Mouse (Mus musculus): Measurements from ENCODE around the gene Gabra3. TPM values are rescaled to one million over a fixed set of nuclear protein-coding genes. Genes with fewer than 3 reads are reported as not detected.
A peak's percentile ranks its signal among the peaks of the same experiment; 100 is the strongest.

The Gabra3 gene
- polyA plus RNA-seq (2015; fragmentation: Nextera tagmentation; extraction: Ambion mirVana), result 0.07 and 0.09 TPM in 2 replicates

DNA sequence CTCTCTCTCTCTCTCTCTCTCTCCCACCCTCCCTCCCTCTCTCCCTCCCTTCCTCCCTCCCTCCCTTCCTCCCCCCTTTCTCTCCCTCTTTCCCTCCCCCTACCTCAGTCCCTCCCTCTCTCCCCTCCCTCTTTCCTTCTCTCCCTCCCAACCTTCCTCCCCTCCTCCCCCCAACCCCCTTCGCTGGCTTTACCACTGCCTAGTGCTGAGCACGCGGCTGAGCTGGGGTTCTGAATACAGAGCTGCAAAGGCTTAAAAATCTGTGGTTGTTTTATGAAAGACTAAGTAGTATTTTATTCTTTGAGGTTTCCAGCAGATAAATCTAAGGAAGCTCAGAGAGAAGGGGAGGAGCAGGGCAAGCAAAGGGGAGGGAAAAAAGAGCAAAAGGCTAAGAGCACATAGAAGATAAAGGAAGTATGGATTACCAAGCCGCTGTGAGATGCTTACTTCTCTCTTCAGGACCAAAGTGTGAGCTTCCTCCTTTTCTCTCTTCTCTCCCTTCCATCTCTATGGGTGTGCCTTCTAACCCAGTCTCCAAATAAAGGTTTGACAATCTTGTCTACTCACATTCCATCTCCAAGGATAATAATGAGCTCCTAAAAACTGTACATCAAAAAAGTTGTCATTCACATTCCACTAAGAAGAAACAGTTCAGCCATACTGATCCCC is at the start of gene Gabra3:
Gene Gabra3, minus strand, starts transcription at position 619 of the 669 bp plus-strand sequence.
- H3K9ac ChIP-seq, result no peak within 1 kb of the TSS
- ATAC-seq (ENCODE audit: insufficient read depth), result no peak
- H3K36me3 ChIP-seq (replicated peaks), result no peaks in the 10 kb centered on the region
- no peak within 1 kb of the TSS for H3K27ac ChIP-seq (replicated peaks)
- peaks cover 3% of the 10 kb centered on the region; the same call in 1 of the 2 replicates for H3K27me3 ChIP-seq
- no peak within 1 kb of the TSS for H3K4me3 ChIP-seq (replicated peaks)
- WGBS (ENCODE audit: insufficient replicate concordance), result 8% methylated on average over 4 of the region's 4 CpGs
- H3K9me3 ChIP-seq (replicated peaks), result no peaks in the 10 kb centered on the region
- H3K4me1 ChIP-seq (replicated peaks), result no peaks in the 10 kb centered on the region
- no peak within 1 kb of the TSS for H3K4me2 ChIP-seq

DNA sequence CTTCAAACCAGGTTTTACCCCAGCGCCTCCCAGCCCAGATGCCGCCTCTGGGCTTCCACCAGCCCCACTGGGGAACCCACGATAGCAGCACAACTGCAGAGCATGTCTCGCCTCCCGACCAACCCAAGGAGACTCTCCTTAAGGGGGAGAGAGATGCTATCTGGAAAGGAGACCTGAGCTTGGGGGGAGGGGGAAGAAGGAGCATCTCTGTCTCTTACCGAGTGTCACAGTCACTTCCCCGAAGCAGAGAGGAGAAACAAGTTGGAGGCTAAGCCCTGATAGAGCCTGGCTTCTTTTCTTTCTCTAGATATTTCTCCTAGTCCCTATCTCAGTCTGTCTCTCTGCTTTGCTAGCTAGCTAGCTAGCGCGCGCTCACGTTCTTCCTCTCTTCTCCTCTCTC is 859 bp downstream of the Gabra3 start:
- no peak overlapping the region for H3K4me2 ChIP-seq
- H3K9ac ChIP-seq, result no peak overlapping the region
- no peaks in the 10 kb centered on the region for H3K9me3 ChIP-seq (replicated peaks)
- no peak overlapping the region for H3K4me3 ChIP-seq (replicated peaks)
- WGBS (ENCODE audit: insufficient replicate concordance), result 16% methylated on average over 11 of the region's 11 CpGs
- no peak for ATAC-seq (ENCODE audit: insufficient read depth)
- H3K36me3 ChIP-seq (replicated peaks), result no peaks in the 10 kb centered on the region
- no peaks in the 10 kb centered on the region for H3K4me1 ChIP-seq (replicated peaks)
- no peak overlapping the region for H3K27ac ChIP-seq (replicated peaks)
- H3K27me3 ChIP-seq, result peaks cover 3% of the 10 kb centered on the region; the same call in 1 of the 2 replicates

DNA sequence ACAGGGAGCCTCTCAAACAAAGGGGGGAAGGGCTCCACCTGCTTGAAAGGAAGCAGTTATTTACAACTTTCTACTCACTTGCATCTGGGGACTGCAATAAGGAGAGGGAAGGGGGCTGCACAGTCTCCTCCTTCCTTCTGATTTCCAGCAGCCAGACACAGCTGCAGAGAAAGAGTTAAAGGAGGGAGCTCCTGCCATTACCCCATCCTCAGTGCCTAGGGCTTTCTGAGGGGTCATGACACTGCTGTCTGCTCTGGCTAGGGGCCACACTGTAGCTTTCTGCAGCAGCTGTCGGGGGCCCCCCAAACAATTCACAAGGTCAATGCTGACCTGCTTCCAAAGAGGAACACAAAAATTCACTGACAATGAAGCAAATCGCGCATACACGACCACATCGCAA is 1.3 kb downstream of the Gabra3 start:
- no peaks in the 10 kb centered on the region for H3K9me3 ChIP-seq (replicated peaks)
- no peak for ATAC-seq (ENCODE audit: insufficient read depth)
- no peaks in the 10 kb centered on the region for H3K4me1 ChIP-seq (replicated peaks)
- no peak overlapping the region for H3K27ac ChIP-seq (replicated peaks)
- 22% methylated on average over 5 of the region's 5 CpGs for WGBS (ENCODE audit: insufficient replicate concordance)
- no peaks in the 10 kb centered on the region for H3K36me3 ChIP-seq (replicated peaks)
- no peak overlapping the region for H3K4me3 ChIP-seq (replicated peaks)
- peaks cover 3% of the 10 kb centered on the region; the same call in 1 of the 2 replicates for H3K27me3 ChIP-seq
- H3K4me2 ChIP-seq, result no peak overlapping the region
- H3K9ac ChIP-seq, result no peak overlapping the region

DNA sequence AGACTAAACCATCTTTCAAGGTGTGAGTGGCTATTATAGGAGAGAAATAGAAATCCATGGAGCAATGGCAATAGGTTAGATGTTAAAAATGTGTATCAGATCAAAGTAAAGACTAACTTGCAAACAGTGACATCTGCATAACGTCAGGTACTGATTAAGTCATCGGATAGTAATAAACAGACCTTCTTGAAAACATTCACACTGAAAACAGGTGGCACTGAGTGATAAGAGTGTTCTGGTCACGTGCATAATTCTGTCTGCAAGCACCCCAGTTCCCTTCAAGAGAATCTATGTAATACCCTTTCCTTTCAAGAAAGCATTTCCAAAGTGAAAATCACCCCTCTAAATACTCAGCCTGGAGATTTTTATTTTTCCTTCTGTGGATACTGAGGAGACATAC is 6.0 kb downstream of the Gabra3 start:
- H3K4me3 ChIP-seq (replicated peaks), result no peak overlapping the region
- H3K36me3 ChIP-seq (replicated peaks), result no peaks in the 10 kb centered on the region
- WGBS (ENCODE audit: insufficient replicate concordance), result 25% methylated on average over 3 of the region's 3 CpGs
- H3K27ac ChIP-seq (replicated peaks), result no peak overlapping the region
- H3K27me3 ChIP-seq, result peaks cover 3% of the 10 kb centered on the region; the same call in 1 of the 2 replicates
- no peak for ATAC-seq (ENCODE audit: insufficient read depth)
- no peak overlapping the region for H3K4me2 ChIP-seq
- no peak overlapping the region for H3K9ac ChIP-seq
- no peaks in the 10 kb centered on the region for H3K9me3 ChIP-seq (replicated peaks)
- no peaks in the 10 kb centered on the region for H3K4me1 ChIP-seq (replicated peaks)

DNA sequence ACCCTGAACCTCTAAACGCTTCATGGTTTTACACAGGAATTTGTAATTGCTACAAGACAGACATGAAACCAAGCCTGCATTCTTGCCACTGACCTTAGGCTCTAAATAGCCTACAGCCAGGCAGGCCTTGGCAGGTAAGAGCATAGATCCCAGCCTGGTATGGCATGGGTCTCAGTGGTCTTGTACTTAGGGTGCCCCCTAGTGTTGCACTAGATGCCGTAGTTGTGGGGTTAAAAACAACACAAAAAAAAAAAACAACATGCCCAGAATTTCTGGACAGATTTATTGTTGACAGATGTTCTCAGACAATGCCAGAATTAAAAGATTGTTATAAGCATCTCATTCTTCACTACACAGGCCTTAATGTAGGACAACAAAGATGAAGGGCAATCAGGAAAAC is 12.0 kb downstream of the Gabra3 start:
- Histone ChIP-seq H3K9ac (no peak overlapping the region), H3K27me3 (no peaks in the 10 kb centered on the region)
- WGBS (ENCODE audit: insufficient replicate concordance), result 53% methylated on average over 2 of the region's 2 CpGs

DNA sequence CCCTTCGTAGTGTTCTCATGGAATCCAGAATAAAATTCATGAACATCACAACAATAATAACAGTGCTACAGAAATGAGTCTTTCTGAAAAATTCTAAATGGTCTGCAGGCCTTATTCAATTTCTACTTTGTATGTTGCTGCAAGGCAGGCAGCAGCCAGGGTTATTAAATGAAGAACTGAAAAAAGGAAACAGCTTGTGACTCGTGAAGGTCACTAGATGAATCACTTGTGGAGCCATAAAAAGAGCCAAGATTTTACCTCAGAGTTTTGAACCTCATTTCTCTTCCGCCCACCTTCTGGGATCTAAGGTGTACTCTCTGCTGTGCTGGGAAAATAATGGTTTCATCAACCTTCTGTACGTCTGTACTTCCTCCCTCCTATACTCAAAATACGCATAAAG is 159.4 kb downstream of the Gabra3 start:
- 58% methylated on average over 5 of the region's 5 CpGs for WGBS (ENCODE audit: insufficient replicate concordance)
- Histone ChIP-seq H3K9ac (no peak overlapping the region), H3K27ac (replicated peaks) (no peak overlapping the region), H3K27me3 (no peaks in the 10 kb centered on the region), H3K9me3 (replicated peaks) (no peaks in the 10 kb centered on the region), H3K4me1 (replicated peaks) (no peaks in the 10 kb centered on the region), H3K4me2 (no peak overlapping the region), H3K4me3 (replicated peaks) (no peak overlapping the region), H3K36me3 (replicated peaks) (no peaks in the 10 kb centered on the region)
- ATAC-seq (ENCODE audit: insufficient read depth), result no peak

More for the DNA sequence above, 12.0 kb downstream of the Gabra3 start:
- Histone ChIP-seq H3K27ac (replicated peaks) (no peak overlapping the region), H3K36me3 (replicated peaks) (no peaks in the 10 kb centered on the region), H3K9me3 (replicated peaks) (no peaks in the 10 kb centered on the region), H3K4me1 (replicated peaks) (no peaks in the 10 kb centered on the region), H3K4me2 (no peak overlapping the region), H3K4me3 (replicated peaks) (no peak overlapping the region)
- ATAC-seq (ENCODE audit: insufficient read depth), result no peak

DNA sequence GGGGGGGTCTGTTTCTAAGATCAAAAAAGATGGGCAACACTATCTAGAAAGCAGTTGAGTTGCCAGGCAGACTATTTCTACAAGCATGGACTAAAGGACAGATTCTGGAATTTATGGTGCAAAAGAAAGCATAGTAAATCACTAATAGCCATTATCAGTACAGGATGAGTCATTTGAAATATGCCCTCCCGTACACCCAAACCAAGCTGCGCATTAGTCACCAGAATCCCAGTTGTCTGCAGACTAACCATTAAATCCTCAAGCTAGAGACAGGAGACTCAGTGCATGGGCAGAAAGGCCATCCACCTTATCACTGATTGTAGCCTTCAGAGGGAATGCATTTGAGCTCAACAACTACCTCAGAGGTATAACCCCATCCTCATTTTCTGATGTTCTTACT is 166.8 kb downstream of the Gabra3 start:
- Histone ChIP-seq H3K4me3 (replicated peaks) (no peak overlapping the region), H3K4me2 (no peak overlapping the region), H3K9me3 (replicated peaks) (no peaks in the 10 kb centered on the region), H3K27me3 (no peaks in the 10 kb centered on the region), H3K4me1 (replicated peaks) (no peaks in the 10 kb centered on the region), H3K9ac (no peak overlapping the region), H3K27ac (replicated peaks) (no peak overlapping the region), H3K36me3 (replicated peaks) (no peaks in the 10 kb centered on the region)
- WGBS (ENCODE audit: insufficient replicate concordance), result 88% methylated on average over 2 of the region's 2 CpGs
- no peak for ATAC-seq (ENCODE audit: insufficient read depth)

DNA sequence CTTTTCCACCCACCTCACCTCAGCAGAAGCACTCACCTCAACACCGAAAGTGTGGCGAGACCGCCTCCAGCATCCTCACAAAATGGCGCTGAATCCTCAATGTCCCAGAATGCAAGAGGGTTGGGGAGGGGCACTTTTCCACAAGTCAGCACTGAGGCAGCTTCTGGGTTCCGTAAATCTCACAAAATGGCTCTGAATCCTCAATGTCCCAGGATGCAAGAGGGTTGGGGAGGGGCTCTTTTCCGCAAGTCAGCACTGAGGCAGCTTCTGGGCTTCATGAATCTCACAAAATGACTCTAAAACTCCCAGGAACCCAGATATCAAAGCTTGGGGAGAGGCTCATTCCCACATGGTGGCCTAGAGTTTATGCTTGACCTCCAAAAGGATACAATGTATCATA is 269.9 kb downstream of the Gabra3 start, which contains the start of gene Magea10:
Gene Magea10, minus strand, starts transcription at position 101 of the 400 bp plus-strand sequence.
- H3K4me1 ChIP-seq (replicated peaks), result no peaks in the 10 kb centered on the region
- H3K27ac ChIP-seq (replicated peaks), result no peak within 1 kb of the TSS
- H3K9ac ChIP-seq, result no peak within 1 kb of the TSS
- H3K36me3 ChIP-seq (replicated peaks), result no peaks in the 10 kb centered on the region
- no peaks in the 10 kb centered on the region for H3K27me3 ChIP-seq
- no peaks in the 10 kb centered on the region for H3K9me3 ChIP-seq (replicated peaks)
- no peak for ATAC-seq (ENCODE audit: insufficient read depth)
- WGBS (ENCODE audit: insufficient replicate concordance), result 77% methylated on average over 6 of the region's 6 CpGs
- no peak within 1 kb of the TSS for H3K4me3 ChIP-seq (replicated peaks)
- H3K4me2 ChIP-seq, result no peak within 1 kb of the TSS

MicroRNAs encoded within 50 kb of the gene (microRNA counts, 519-probe panel; counts per million panel counts)
- microRNA mmu-miR-105 (2,549 counts per million, percentile 47 among the panel's probes with 10 or more counts), microRNA mmu-miR-767 (1,517 counts per million, percentile 9 among the panel's probes with 10 or more counts)

Small RNA genes within 50 kb of the gene (microRNA-seq; reads per million reads assigned to microRNA genes)
- gene Mir105, result not detected
- not detected for gene Mir767

Other genes starting within 250 kb of the Gabra3 start
- not detected in 2 replicates for gene Gabrq, start 168.3 kb upstream of the Gabra3 start, polyA plus RNA-seq (2015; fragmentation: Nextera tagmentation; extraction: Ambion mirVana)

Measured in liver, embryonic 15.5 days (tissue).